Mouse (Mus musculus) neural tube, embryonic 12.5 days (tissue): ENCODE data around the gene Rhd. TPM values are rescaled to one million over a fixed set of nuclear protein-coding genes. Genes with fewer than 3 reads are reported as not detected.
"Not testable (repeated sequence)": the region's sequence is repeated elsewhere in the genome, so short reads cannot be mapped to it uniquely, and the experiment has no call there.

Experiments used
- ATAC-seq: fragments of 200-750 bp; cut with Nextera tagmentation; 2 replicates; pipeline ENCODE4 v1.8.0; 2017; ENCODE audit warnings: low read depth, mild to moderate bottlenecking, moderate TSS enrichment, moderate library complexity; ENCODE audit not compliant: low FRiP score
- H3K27ac ChIP-seq: fragments of 300-500 bp; sonication (generic); 2 replicates; pipeline ENCODE4 v1.5.1; 2016
- H3K27me3 ChIP-seq: fragments of 300-500 bp; sonication (generic); replicated peaks from 2 replicates; pipeline ENCODE4 v1.6.1; 2016; ENCODE audit warnings: mild to moderate bottlenecking
- H3K36me3 ChIP-seq: fragments of 300-500 bp; sonication (generic); 2 replicates; pipeline ENCODE4 v1.6.1; 2016; ENCODE audit warnings: mild to moderate bottlenecking
- H3K4me1 ChIP-seq: fragments of 300-500 bp; sonication (generic); 2 replicates; pipeline ENCODE4 v1.6.1; 2016
- H3K4me2 ChIP-seq: fragments of 300-500 bp; sonication (generic); replicated peaks from 2 replicates; pipeline ENCODE4 v1.6.1; 2016; ENCODE audit warnings: mild to moderate bottlenecking
- H3K4me3 ChIP-seq: fragments of 300-500 bp; sonication (generic); 2 replicates; pipeline ENCODE4 v1.5.1; 2016
- H3K9ac ChIP-seq: fragments of 300-500 bp; sonication (generic); 2 replicates; pipeline ENCODE4 v1.6.1; 2016; ENCODE audit warnings: mild to moderate bottlenecking
- H3K9me3 ChIP-seq: fragments of 300-500 bp; sonication (generic); 2 replicates; pipeline ENCODE4 v1.6.1; 2016; ENCODE audit warnings: mild to moderate bottlenecking
- WGBS: fragments of 180-500 bp; shearing (Covaris S2); methylation state at CpG from one replicate; pipeline ENCODE4 v1.1.7; 2016; 5-methylcytosine and 5-hydroxymethylcytosine counted together
- polyA plus RNA-seq: library from polyadenylated mRNA; unstranded; fragments of >200 nt; fragmentation: Nextera tagmentation; extraction: Ambion mirVana; gene quantifications from 2 replicates; pipeline ENCODE4 v1.2.1, GENCODE M21; 2016

The Rhd gene
- polyA plus RNA-seq, 1 experiment from 2014 or later, result 6.7 TPM

DNA sequence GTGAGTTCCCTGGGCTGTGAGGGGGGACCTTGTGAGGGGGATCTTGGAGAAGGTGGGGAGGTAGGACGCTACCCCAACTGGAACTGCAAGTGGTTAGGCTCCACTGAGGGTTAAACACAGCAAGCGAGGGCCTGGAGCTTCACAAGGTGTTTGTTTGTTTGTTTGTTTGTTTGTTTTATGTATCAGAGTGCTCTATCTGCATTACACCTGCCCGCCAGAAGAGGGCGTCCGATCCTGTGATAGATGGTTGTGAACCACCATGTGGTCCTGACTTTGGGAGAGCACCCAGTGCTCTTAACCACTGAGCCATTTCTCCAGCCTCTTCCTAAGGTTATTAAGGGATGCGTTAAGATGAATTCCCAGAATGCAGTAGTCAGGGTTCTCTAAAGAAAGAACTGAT lies 15.7 kb downstream of the Rhd start:
- 35% methylated on average over 6 of the region's 6 CpGs for WGBS
- Histone ChIP-seq H3K9me3 (no peaks in the 10 kb centered on the region), H3K4me3 (no peak overlapping the region), H3K4me2 (peak overlapping the region; percentile 60), H3K9ac (no peak overlapping the region), H3K27ac (no peak overlapping the region), H3K36me3 (no peaks in the 10 kb centered on the region), H3K27me3 (0 out of 2 replicates have a peak, but pooled peaks cover 2% of the 10 kb centered on the region), H3K4me1 (peaks cover 6% of the 10 kb centered on the region; the same call in 1 of the 2 replicates)
- no peak for ATAC-seq

DNA sequence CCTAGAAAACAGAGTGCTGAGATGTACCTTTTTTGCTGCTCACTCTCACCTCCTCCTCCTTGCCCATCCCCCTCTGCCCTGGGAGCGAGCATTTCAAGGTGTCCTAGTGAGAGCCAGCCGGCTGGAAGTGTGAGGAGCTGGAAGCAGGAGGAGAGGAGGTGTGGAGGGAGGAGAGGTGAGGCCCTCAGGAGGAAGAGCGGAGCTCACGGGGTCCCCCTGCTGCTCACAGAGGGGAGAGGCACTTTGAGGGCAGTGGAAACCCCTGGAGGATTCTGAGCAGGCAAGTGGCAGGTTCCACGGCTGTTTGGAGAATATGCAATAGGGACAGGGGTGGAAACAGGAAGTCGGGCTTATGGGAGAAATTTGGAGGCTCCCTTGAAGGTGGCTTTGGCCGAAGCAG lies 18.9 kb downstream of the Rhd start:
- WGBS, result 29% methylated on average over 7 of the region's 7 CpGs
- Histone ChIP-seq H3K9me3 (no peaks in the 10 kb centered on the region), H3K4me2 (no peak overlapping the region), H3K4me1 (peaks cover 6% of the 10 kb centered on the region; the same call in 1 of the 2 replicates), H3K9ac (no peak overlapping the region), H3K4me3 (no peak overlapping the region), H3K36me3 (no peaks in the 10 kb centered on the region), H3K27me3 (0 out of 2 replicates have a peak, but pooled peaks cover 2% of the 10 kb centered on the region), H3K27ac (no peak overlapping the region)
- ATAC-seq, result no peak

- 90% methylated on average over 10 of the region's 10 CpGs for WGBS
- H3K9me3 ChIP-seq, result no peaks in the 10 kb centered on the region
- ATAC-seq, result no peak
Observed at GRCm38 (mm10) chr4:134883808-134884207, 19.5 kb downstream of the Rhd start.

GRCm38 (mm10) chr4:134884364-134884763 lies 20.0 kb downstream of the Rhd start:
- no peak for ATAC-seq
- H3K4me2 ChIP-seq, result no peak overlapping the region

More at GRCm38 (mm10) chr4:134883808-134884207, 19.5 kb downstream of the Rhd start:
- H3K4me1 ChIP-seq, result peaks cover 6% of the 10 kb centered on the region; the same call in 1 of the 2 replicates
- no peak overlapping the region for H3K9ac ChIP-seq
- no peak overlapping the region for H3K4me2 ChIP-seq
- H3K4me3 ChIP-seq, result no peak overlapping the region
- 0 out of 2 replicates have a peak, but pooled peaks cover 2% of the 10 kb centered on the region for H3K27me3 ChIP-seq
- no peak overlapping the region for H3K27ac ChIP-seq
- no peaks in the 10 kb centered on the region for H3K36me3 ChIP-seq

GRCm38 (mm10) chr4:134892096-134892495 lies 27.8 kb downstream of the Rhd start:
- ATAC-seq, result no peak
- no peak overlapping the region for H3K27ac ChIP-seq
- WGBS, result 83% methylated on average over 6 of the region's 6 CpGs

More at GRCm38 (mm10) chr4:134884364-134884763, 20.0 kb downstream of the Rhd start:
- no peaks in the 10 kb centered on the region for H3K36me3 ChIP-seq
- 0 out of 2 replicates have a peak, but pooled peaks cover 2% of the 10 kb centered on the region for H3K27me3 ChIP-seq
- H3K4me3 ChIP-seq, result no peak overlapping the region
- no peak overlapping the region for H3K9ac ChIP-seq
- no peaks in the 10 kb centered on the region for H3K9me3 ChIP-seq
- no peak overlapping the region for H3K27ac ChIP-seq
- 91% methylated on average over 4 of the region's 4 CpGs for WGBS
- peaks cover 5% of the 10 kb centered on the region; the same call in 1 of the 2 replicates for H3K4me1 ChIP-seq

GRCm38 (mm10) chr4:134897256-134897655 lies 32.9 kb downstream of the Rhd start:
- 87% methylated on average over 6 of the region's 6 CpGs for WGBS
- peaks cover 63% of the 10 kb centered on the region for H3K36me3 ChIP-seq
- no peaks in the 10 kb centered on the region for H3K27me3 ChIP-seq
- no peak overlapping the region for H3K27ac ChIP-seq
- no peak for ATAC-seq
- no peaks in the 10 kb centered on the region for H3K9me3 ChIP-seq
- no peak overlapping the region for H3K9ac ChIP-seq
- no peak overlapping the region for H3K4me3 ChIP-seq
- 0 out of 2 replicates have a peak, but pooled peaks cover 3% of the 10 kb centered on the region for H3K4me1 ChIP-seq
- no peak overlapping the region for H3K4me2 ChIP-seq

More at GRCm38 (mm10) chr4:134892096-134892495, 27.8 kb downstream of the Rhd start:
- H3K4me2 ChIP-seq, result no peak overlapping the region
- no peaks in the 10 kb centered on the region for H3K27me3 ChIP-seq
- H3K9me3 ChIP-seq, result no peaks in the 10 kb centered on the region
- H3K4me3 ChIP-seq, result no peak overlapping the region
- H3K36me3 ChIP-seq, result peaks cover 14% of the 10 kb centered on the region
- H3K9ac ChIP-seq, result no peak overlapping the region
- 0 out of 2 replicates have a peak, but pooled peaks cover 3% of the 10 kb centered on the region for H3K4me1 ChIP-seq

GRCm38 (mm10) chr4:134901126-134901525 lies 36.8 kb downstream of the Rhd start:
- Histone ChIP-seq H3K4me1 (no peaks in the 10 kb centered on the region), H3K36me3 (peaks cover 97% of the 10 kb centered on the region), H3K4me3 (no peak overlapping the region), H3K27ac (no peak overlapping the region), H3K4me2 (no peak overlapping the region), H3K27me3 (no peaks in the 10 kb centered on the region), H3K9ac (no peak overlapping the region), H3K9me3 (no peaks in the 10 kb centered on the region)
- WGBS, result 94% methylated on average over 8 of the region's 8 CpGs
- no peak for ATAC-seq

DNA sequence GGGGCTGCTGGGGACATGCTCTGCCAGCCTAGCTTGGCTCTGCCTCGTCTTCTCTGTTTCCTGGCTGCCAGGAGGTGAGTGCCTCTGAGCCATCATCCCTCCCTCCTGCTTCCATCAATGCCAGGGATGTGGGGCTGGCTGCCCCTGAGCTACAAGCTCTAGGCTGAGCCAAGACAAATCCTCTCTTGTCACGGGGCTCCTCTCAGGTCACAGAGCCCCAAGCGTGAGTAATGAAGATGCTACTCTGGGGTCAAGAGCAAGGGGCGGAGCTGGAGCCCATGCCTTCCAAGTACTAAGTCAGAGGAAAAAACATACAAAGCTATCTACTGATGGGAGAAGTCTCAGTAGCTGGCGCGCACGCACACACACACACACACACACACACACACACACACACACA lies 38.7 kb downstream of the Rhd start:
- Histone ChIP-seq H3K27ac (no peak overlapping the region), H3K4me1 (no peaks in the 10 kb centered on the region), H3K27me3 (no peaks in the 10 kb centered on the region), H3K36me3 (peaks cover 98% of the 10 kb centered on the region), H3K4me3 (no peak overlapping the region), H3K9me3 (no peaks in the 10 kb centered on the region), H3K4me2 (no peak overlapping the region), H3K9ac (no peak overlapping the region)
- 72% methylated on average over 7 of the region's 7 CpGs for WGBS
- no peak for ATAC-seq

DNA sequence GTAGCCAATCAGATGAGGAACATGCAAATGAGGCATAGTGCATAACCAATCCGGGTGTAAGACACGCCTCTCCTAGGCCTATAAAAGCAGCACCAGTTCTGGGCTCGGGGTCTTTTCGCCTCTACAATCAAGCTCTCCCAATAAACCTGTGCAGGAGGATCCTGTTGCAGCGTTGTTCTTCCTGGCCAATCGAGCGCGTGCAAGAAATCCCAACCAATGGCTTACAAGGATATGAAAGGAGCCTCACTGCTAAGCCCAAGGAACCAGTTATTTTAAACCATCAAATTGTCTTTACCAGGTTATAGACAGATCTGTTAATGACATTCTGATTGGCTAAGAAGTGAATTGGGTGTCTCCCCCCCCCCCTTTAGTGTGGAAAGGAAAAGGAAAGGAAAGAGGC lies 47.1 kb downstream of the Rhd start:
- H3K4me2 ChIP-seq, H3K9me3 ChIP-seq, H3K4me1 ChIP-seq, H3K27me3 ChIP-seq, H3K9ac ChIP-seq, H3K4me3 ChIP-seq, ATAC-seq, H3K27ac ChIP-seq: not testable (repeated sequence)
- WGBS, result 97% methylated on average over 7 of the region's 8 CpGs
- H3K36me3 ChIP-seq, result peaks cover 46% of the 10 kb centered on the region

DNA sequence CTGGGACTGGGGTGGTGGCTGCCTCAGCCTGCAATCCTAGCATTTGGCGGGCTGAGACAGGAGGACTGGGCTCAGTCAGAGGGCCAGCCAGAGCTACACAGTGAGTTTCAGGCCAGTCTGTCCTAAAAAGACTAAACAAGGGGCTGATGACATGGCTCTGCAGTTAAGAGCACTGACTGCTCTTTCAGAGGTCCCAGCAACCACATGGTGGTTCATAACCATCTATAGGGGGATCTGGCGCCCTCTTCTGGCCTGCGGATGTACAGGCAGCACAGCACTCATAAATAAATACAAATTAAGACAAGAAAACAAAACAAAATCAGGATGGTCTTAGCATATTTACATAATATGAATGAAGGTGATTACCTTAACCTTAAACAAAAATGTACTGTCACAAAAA lies 49.1 kb downstream of the Rhd start:
- Histone ChIP-seq H3K4me2 (peak overlapping the region; percentile 74), H3K27ac (no peak overlapping the region), H3K4me1 (peaks cover 6% of the 10 kb centered on the region), H3K9me3 (peaks cover 4% of the 10 kb centered on the region; the same call in 1 of the 2 replicates), H3K36me3 (peaks cover 26% of the 10 kb centered on the region), H3K9ac (no peak overlapping the region), H3K27me3 (no peaks in the 10 kb centered on the region), H3K4me3 (0 out of 2 replicates have a peak overlapping the region, but pooled peaks have one; percentile 87)
- no peak for ATAC-seq
- WGBS, result 31% methylated on average over 3 of the region's 3 CpGs

DNA sequence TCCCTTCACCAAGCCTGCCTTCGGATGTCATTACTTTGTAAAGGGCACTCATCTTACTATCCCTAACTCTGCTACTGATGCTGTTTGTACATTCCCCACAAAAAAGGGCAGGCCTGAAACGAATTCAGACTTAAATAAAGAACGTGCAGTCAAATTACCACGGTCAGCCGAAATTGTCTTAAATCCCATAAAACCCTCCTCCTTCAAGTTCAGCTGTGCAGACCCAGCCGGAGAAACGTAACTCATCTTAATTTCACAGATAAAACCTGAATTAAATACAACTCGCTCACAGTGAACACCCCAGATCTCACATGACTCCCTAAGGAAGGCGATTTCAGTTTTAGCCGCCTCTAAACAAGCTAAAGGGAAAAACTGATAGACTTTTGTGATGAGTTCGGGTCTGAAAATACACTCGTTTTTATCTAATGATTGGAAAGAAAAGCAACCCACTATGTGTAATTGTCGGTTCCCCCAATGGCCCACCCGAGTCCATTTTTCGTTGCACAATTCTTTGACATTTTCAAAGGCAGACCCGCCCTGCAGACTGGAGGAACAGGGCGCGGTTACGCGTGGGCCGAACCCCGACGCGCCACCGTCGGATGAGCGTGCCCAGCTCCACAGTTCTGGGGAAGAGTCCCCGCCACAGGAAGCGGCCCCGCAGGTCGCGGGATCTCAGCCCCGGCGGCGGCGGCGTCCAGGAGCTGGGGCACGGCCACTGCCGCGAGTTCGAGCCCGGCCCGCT lies 50.0 kb downstream of the Rhd start:
- Histone ChIP-seq H3K36me3 (peaks cover 18% of the 10 kb centered on the region), H3K9me3 (peaks cover 4% of the 10 kb centered on the region; the same call in 1 of the 2 replicates), H3K27ac (peak overlapping the region; percentile 74), H3K9ac (peak overlapping the region; percentile 92), H3K27me3 (no peaks in the 10 kb centered on the region), H3K4me2 (peak overlapping the region; percentile 74), H3K4me1 (peaks cover 6% of the 10 kb centered on the region), H3K4me3 (peak overlapping the region; percentile 87)
- WGBS, result 1% methylated on average over 43 of the region's 43 CpGs
- ATAC-seq, result peak; percentile 42; the same call in 1 of the 2 replicates

GRCm38 (mm10) chr4:134914864-134915209 lies 50.5 kb downstream of the Rhd start, which contains the start of gene Tmem50a:
Gene Tmem50a (minus strand): TSS chr4:134915024.
- ATAC-seq, result peak; percentile 88
- Histone ChIP-seq H3K4me2 (peak within 1 kb of the TSS; percentile 74), H3K4me1 (peaks cover 6% of the 10 kb centered on the region), H3K4me3 (peak within 1 kb of the TSS; percentile 87), H3K9ac (peak within 1 kb of the TSS; percentile 92), H3K27me3 (no peaks in the 10 kb centered on the region), H3K9me3 (peaks cover 4% of the 10 kb centered on the region; the same call in 1 of the 2 replicates), H3K27ac (peak within 1 kb of the TSS; percentile 74), H3K36me3 (peaks cover 15% of the 10 kb centered on the region)
- WGBS, result under 1% methylated on average over 25 of the region's 25 CpGs
